Mouse (Mus musculus): ENCODE data around the gene Gm10644. TPM values are rescaled to one million over a fixed set of nuclear protein-coding genes. Genes with fewer than 3 reads are reported as not detected.
"Not testable (repeated sequence)": the region's sequence is repeated elsewhere in the genome, so short reads cannot be mapped to it uniquely, and the experiment has no call there.

Gm10644 gene
- total RNA-seq (2022) = 1 to 10 TPM; 1.5 to 2.2 (median 1.9) TPM

GRCm38 (mm10) chr8:83955106-83955957, at the start of gene Gm10644, which contains the start of gene Asf1b:
TSS of gene Gm10644 (minus strand) at chr8:83955205.
TSS of gene Asf1b (plus strand) at chr8:83955507.
- peak; percentile 99 for DNase-seq

GRCm38 (mm10) chr8:84004533-84005201, 49.7 kb upstream of the Gm10644 start:
- DNase-seq = peak; percentile 95

GRCm38 (mm10) chr8:84003612-84004246, 48.7 kb upstream of the Gm10644 start:
- no peak for DNase-seq

GRCm38 (mm10) chr8:84002957-84003611, 48.1 kb upstream of the Gm10644 start:
- DNase-seq = no peak

- DNase-seq = no peak
These were observed 46.4 kb upstream of the Gm10644 start, which contains the start of gene 1700067K01Rik for GRCm38 (mm10) chr8:84001281-84002000. TSS of gene 1700067K01Rik (plus strand) at chr8:84001502.

GRCm38 (mm10) chr8:83999825-84000224, 44.8 kb upstream of the Gm10644 start:
- DNase-seq = no peak

GRCm38 (mm10) chr8:83999057-83999705, 44.2 kb upstream of the Gm10644 start:
- no peak for DNase-seq

- DNase-seq = no peak
These were observed 43.4 kb upstream of the Gm10644 start for GRCm38 (mm10) chr8:83998231-83999056.

- no peak for DNase-seq
These were observed 42.6 kb upstream of the Gm10644 start, which contains the start of gene Samd1 for GRCm38 (mm10) chr8:83997511-83998141. TSS of gene Samd1 (plus strand) at chr8:83997672.

- peak; percentile 83 for DNase-seq
These were observed 41.8 kb upstream of the Gm10644 start for GRCm38 (mm10) chr8:83996567-83997505.

GRCm38 (mm10) chr8:83995973-83996372, 41.0 kb upstream of the Gm10644 start:
- DNase-seq = no peak

- no peak for DNase-seq
These were observed 39.0 kb upstream of the Gm10644 start for GRCm38 (mm10) chr8:83994030-83994429.

GRCm38 (mm10) chr8:83992488-83992887, 37.5 kb upstream of the Gm10644 start:
- no peak for DNase-seq

GRCm38 (mm10) chr8:83990170-83990569, 35.2 kb upstream of the Gm10644 start:
- no peak for DNase-seq

- DNase-seq = no peak
These were observed 34.2 kb upstream of the Gm10644 start for GRCm38 (mm10) chr8:83989243-83989642.

GRCm38 (mm10) chr8:83983222-83983621, 28.2 kb upstream of the Gm10644 start:
- DNase-seq = not testable (repeated sequence)

- no peak for DNase-seq
These were observed 27.4 kb upstream of the Gm10644 start for GRCm38 (mm10) chr8:83982449-83982848.

- DNase-seq = no peak
These were observed 26.5 kb upstream of the Gm10644 start for GRCm38 (mm10) chr8:83981533-83981932.

GRCm38 (mm10) chr8:83980845-83981244, 25.8 kb upstream of the Gm10644 start:
- DNase-seq = no peak

Data from adrenal gland, adult 8-10 months (tissue).